Mouse (Mus musculus) heart, adult 2 months (tissue): ENCODE data around the gene Atp5k.

Experiments used
- CTCF ChIP-seq: fragments of 200-600 bp; IDR thresholded peaks from 2 replicates; pipeline ENCODE4 v1.8.1; 2022; ENCODE audit warnings: antibody characterized with exemption, mild to moderate bottlenecking, moderate library complexity
- POLR2A ChIP-seq: fragments of 200-500 bp; IDR thresholded peaks from 2 replicates; pipeline ENCODE4 v1.6.1; 2011; ENCODE audit warnings: mild to moderate bottlenecking, low read depth, low read length, control low read depth; ENCODE audit not compliant: insufficient read depth

- no peak for TF ChIP-seq POLR2A
- TF ChIP-seq CTCF = no peak
These were observed 27.3 kb downstream of the Atp5k start for GRCm38 (mm10) chr5:108406977-108407376.
